Mouse (Mus musculus): ENCODE results near the gene Atp6v0d1.
A peak's percentile ranks its signal among the peaks of the same experiment; 100 is the strongest.

The Atp6v0d1 gene

GRCm38 (mm10) chr8:105537011-105537677 is 28.7 kb downstream of the Atp6v0d1 start:
- DNase-seq (ENCODE audit: low spot score) = peak; percentile 60

GRCm38 (mm10) chr8:105536546-105536945 is 29.3 kb downstream of the Atp6v0d1 start:
- no peak for DNase-seq (ENCODE audit: low spot score)

- DNase-seq (ENCODE audit: low spot score) = peak; percentile 89
These were observed 31.9 kb downstream of the Atp6v0d1 start for GRCm38 (mm10) chr8:105533892-105534329.

- peak; percentile 84 for DNase-seq (ENCODE audit: low spot score)
These were observed 32.4 kb downstream of the Atp6v0d1 start for GRCm38 (mm10) chr8:105533439-105533838.

GRCm38 (mm10) chr8:105531774-105532173 is 34.1 kb downstream of the Atp6v0d1 start:
- peak; percentile 85 for DNase-seq (ENCODE audit: low spot score)

GRCm38 (mm10) chr8:105529271-105529670 is 36.6 kb downstream of the Atp6v0d1 start:
- DNase-seq (ENCODE audit: low spot score) = peak; percentile 50

- DNase-seq (ENCODE audit: low spot score) = no peak
These were observed 37.6 kb downstream of the Atp6v0d1 start for GRCm38 (mm10) chr8:105528206-105528605.

- peak; percentile 53 for DNase-seq (ENCODE audit: low spot score)
These were observed 38.7 kb downstream of the Atp6v0d1 start for GRCm38 (mm10) chr8:105527110-105527509.

- no peak for DNase-seq (ENCODE audit: low spot score)
These were observed 43.0 kb downstream of the Atp6v0d1 start for GRCm38 (mm10) chr8:105522890-105523289.

GRCm38 (mm10) chr8:105521995-105522769 is 43.7 kb downstream of the Atp6v0d1 start:
- no peak for DNase-seq (ENCODE audit: low spot score)

- DNase-seq (ENCODE audit: low spot score) = no peak
These were observed 44.8 kb downstream of the Atp6v0d1 start for GRCm38 (mm10) chr8:105521061-105521460.

- no peak for DNase-seq (ENCODE audit: low spot score)
These were observed 45.3 kb downstream of the Atp6v0d1 start for GRCm38 (mm10) chr8:105520521-105520920.

GRCm38 (mm10) chr8:105519591-105519990 is 46.3 kb downstream of the Atp6v0d1 start:
- no peak for DNase-seq (ENCODE audit: low spot score)

GRCm38 (mm10) chr8:105518436-105519313 is 47.2 kb downstream of the Atp6v0d1 start, which contains the start of gene Hsd11b2:
Gene Hsd11b2 (plus strand): TSS chr8:105518755.
- DNase-seq (ENCODE audit: low spot score) = no peak

GRCm38 (mm10) chr8:105517346-105517745 is 48.5 kb downstream of the Atp6v0d1 start:
- no peak for DNase-seq (ENCODE audit: low spot score)

- peak; percentile 91 for DNase-seq (ENCODE audit: low spot score)
These were observed 49.7 kb downstream of the Atp6v0d1 start for GRCm38 (mm10) chr8:105516018-105516645.

GRCm38 (mm10) chr8:105514656-105515055 is 51.2 kb downstream of the Atp6v0d1 start:
- DNase-seq (ENCODE audit: low spot score) = peak; percentile 91

- peak; percentile 74 for DNase-seq (ENCODE audit: low spot score)
These were observed 51.7 kb downstream of the Atp6v0d1 start for GRCm38 (mm10) chr8:105514194-105514593.

GRCm38 (mm10) chr8:105509997-105510735 is 55.7 kb downstream of the Atp6v0d1 start:
- peak; percentile 62 for DNase-seq (ENCODE audit: low spot score)

GRCm38 (mm10) chr8:105508758-105509157 is 57.1 kb downstream of the Atp6v0d1 start:
- peak; percentile 52 for DNase-seq (ENCODE audit: low spot score)

GRCm38 (mm10) chr8:105506977-105507376 is 58.9 kb downstream of the Atp6v0d1 start:
- DNase-seq (ENCODE audit: low spot score) = no peak

Measured in adipocyte (in vitro differentiated cells).